Mouse (Mus musculus) embryonic fibroblast, embryonic 13.5 days (primary cell): ENCODE data around the gene Brip1.
"Not testable (repeated sequence)": the region's sequence is repeated elsewhere in the genome, so short reads cannot be mapped to it uniquely, and the experiment has no call there.

Experiments
- CTCF ChIP-seq: IDR thresholded peaks from 2 replicates; pipeline ENCODE4 v1.5.1; 2011; ENCODE audit warnings: mild to moderate bottlenecking, control low read depth, low read length, moderate library complexity, borderline replicate concordance; ENCODE audit not compliant: insufficient read depth
- POLR2A ChIP-seq: IDR thresholded peaks from 2 replicates; pipeline ENCODE4 v1.6.1; 2011; ENCODE audit warnings: low read depth, mild to moderate bottlenecking, control low read depth, low read length, moderate library complexity

- not testable (repeated sequence) for TF ChIP-seq CTCF, POLR2A
These were observed 15.8 kb downstream of the Brip1 start for GRCm38 (mm10) chr11:86185224-86185623.
